Mouse (Mus musculus) spleen, adult 2 months (tissue): ENCODE measurements around the gene Tapt1. TPM values are rescaled to one million over a fixed set of nuclear protein-coding genes. Genes with fewer than 3 reads are reported as not detected.

Source experiments
- DNase-seq, 2 experiments: peaks; one replicate each; pipeline versions ENCODE4 v3.0.0 to v3.0.0-alpha.2; 2012 to 2021; ENCODE audit warnings: low spot score in 2 of 2, low read depth in 1 of 2
- H3K27ac ChIP-seq: fragments of 200-500 bp; 2 replicates; pipeline ENCODE4 v1.5.1; 2012; ENCODE audit warnings: low read length, inconsistent platforms; ENCODE audit not compliant: insufficient read depth
- H3K27me3 ChIP-seq: fragments of 200-500 bp; 2 replicates; pipeline ENCODE4 v1.6.1; 2012; ENCODE audit warnings: mild to moderate bottlenecking, moderate library complexity, low read length, inconsistent platforms; ENCODE audit not compliant: control insufficient read depth, insufficient read depth
- H3K36me3 ChIP-seq: fragments of 200-500 bp; 2 replicates; pipeline ENCODE4 v1.6.1; 2012; ENCODE audit warnings: mild to moderate bottlenecking, low read length, inconsistent platforms; ENCODE audit not compliant: control insufficient read depth, insufficient read depth
- H3K4me1 ChIP-seq: fragments of 200-500 bp; 2 replicates; pipeline ENCODE4 v1.6.1; 2011; ENCODE audit warnings: inconsistent platforms; ENCODE audit not compliant: control insufficient read depth, insufficient read depth, insufficient read length
- H3K4me3 ChIP-seq: fragments of 200-500 bp; 2 replicates; pipeline ENCODE4 v1.5.1; 2011; ENCODE audit warnings: mild to moderate bottlenecking, inconsistent platforms; ENCODE audit not compliant: insufficient read depth, insufficient read length; ENCODE audit errors: extremely low read depth
- CTCF ChIP-seq: fragments of 200-500 bp; IDR thresholded peaks from 2 replicates; pipeline ENCODE4 v1.5.1; 2011; ENCODE audit warnings: mild to moderate bottlenecking, inconsistent platforms; ENCODE audit not compliant: insufficient read depth, insufficient read length, insufficient replicate concordance; ENCODE audit errors: extremely low read depth
- POLR2A ChIP-seq: fragments of 200-500 bp; IDR thresholded peaks from 2 replicates; pipeline ENCODE4 v1.6.1; 2011; ENCODE audit warnings: low read depth, low read length, inconsistent platforms
- WGBS: fragments of 180-500 bp; shearing (Covaris S2); methylation state at CpG from one replicate; pipeline ENCODE4 v1.1.7; 2018; 5-methylcytosine and 5-hydroxymethylcytosine counted together
- polyA plus RNA-seq: library from polyadenylated mRNA; depleted of rRNA; stranded (reverse); fragments of >200 nt; gene quantifications from 2 replicates; pipeline ENCODE4 v1.2.3, GENCODE M21; 2012

The Tapt1 gene
- polyA plus RNA-seq, 1 experiment = 22.2 TPM

DNA sequence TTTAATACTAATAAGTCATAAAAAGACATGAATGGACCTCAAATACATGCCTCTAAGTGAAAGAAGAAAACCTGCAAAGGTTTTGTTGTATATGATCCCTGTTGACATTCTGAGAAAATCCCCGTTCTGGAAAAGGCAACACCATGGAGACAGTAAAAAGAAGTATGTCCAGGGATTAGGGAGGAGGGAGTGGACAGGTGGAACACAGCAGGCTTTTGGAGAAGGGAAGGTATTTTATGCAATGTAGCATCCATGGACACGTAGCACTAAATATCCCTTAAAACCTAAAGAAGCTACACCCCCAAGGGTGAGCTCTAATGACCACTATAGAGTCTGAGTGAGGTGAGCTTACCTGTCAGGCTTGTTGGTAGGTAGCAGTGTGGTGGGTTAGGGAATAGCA, 67.2 kb downstream of the Tapt1 start:
- TF ChIP-seq POLR2A (no peak), CTCF (no peak)
- Histone ChIP-seq H3K27me3 (no peaks in the 10 kb centered on the region), H3K4me3 (no peak overlapping the region), H3K27ac (no peak overlapping the region), H3K4me1 (peaks cover 2% of the 10 kb centered on the region; the same call in 1 of the 2 replicates), H3K36me3 (no peaks in the 10 kb centered on the region)
- no peak for DNase-seq
- 91% methylated on average over 2 of the region's 2 CpGs for WGBS

DNA sequence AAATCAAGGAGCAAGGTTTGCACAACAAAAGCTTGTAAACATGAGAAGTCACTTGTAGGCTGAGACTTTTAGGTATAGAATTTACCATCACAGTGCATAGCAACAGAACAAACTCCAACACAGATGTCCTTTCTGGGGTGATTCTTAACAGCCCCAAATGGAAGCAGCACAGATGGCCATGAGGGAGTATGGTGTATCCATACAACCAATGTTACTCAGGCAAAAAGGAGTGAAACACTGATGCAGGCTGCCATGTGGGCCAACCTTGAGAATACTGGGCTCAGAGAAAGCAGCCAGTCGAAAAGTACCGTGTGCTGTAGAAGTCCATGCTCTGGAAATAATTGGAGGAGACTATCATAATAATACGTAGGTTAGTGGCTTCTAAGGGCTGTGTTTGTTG, 68.0 kb downstream of the Tapt1 start:
- 95% methylated on average over 3 of the region's 3 CpGs for WGBS
- H3K36me3 ChIP-seq = no peaks in the 10 kb centered on the region

DNA sequence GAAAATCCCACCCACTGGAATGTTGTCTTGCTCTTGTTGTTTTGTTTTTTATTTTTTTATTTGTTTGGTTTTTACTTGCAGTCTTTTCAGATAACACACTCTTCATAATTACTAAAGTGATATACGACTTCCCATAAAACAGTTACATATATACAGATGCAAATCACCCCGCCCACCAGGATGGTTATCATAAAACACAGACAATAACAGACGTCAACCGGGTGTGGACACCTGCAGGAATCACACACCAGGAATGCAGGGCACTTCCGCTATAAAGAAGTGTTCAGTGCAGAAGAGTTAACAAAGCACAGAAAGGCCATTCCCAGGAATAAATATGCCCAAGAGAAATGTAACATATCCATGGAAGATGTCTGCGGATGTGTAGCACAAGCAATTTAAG, 68.7 kb downstream of the Tapt1 start:
- WGBS = 88% methylated on average over 6 of the region's 6 CpGs
- H3K4me1 ChIP-seq = no peaks in the 10 kb centered on the region; the same call in 1 of the 2 replicates
- no peak for TF ChIP-seq CTCF
- no peak for TF ChIP-seq POLR2A

More for the DNA sequence above, 68.0 kb downstream of the Tapt1 start:
- no peak for DNase-seq
- no peak overlapping the region for H3K27ac ChIP-seq
- TF ChIP-seq CTCF = no peak
- TF ChIP-seq POLR2A = no peak
- no peaks in the 10 kb centered on the region; the same call in 1 of the 2 replicates for H3K4me1 ChIP-seq
- H3K27me3 ChIP-seq = no peaks in the 10 kb centered on the region
- H3K4me3 ChIP-seq = no peak overlapping the region

DNA sequence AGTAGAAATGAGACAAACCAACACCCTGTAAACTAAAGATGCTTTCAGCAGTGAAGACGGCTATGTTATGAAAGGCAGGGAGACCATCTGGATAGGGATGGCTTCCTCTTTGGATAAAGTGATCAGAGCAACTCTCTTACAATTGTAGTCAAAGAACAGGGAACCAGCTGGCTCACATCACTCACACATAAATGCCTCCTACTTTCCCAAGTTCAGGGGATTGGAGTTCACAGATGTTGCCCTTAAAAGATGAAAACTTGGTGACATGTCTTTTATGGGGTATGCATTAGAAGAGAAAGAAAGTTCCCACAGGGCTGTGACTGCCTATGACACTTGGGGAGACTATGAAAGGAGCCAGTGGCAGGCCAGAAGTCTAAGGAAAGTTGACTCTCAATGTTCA, 73.4 kb downstream of the Tapt1 start:
- Histone ChIP-seq H3K36me3 (no peaks in the 10 kb centered on the region), H3K4me1 (no peaks in the 10 kb centered on the region), H3K27me3 (no peaks in the 10 kb centered on the region), H3K27ac (no peak overlapping the region), H3K4me3 (no peak overlapping the region)
- no peak for DNase-seq
- 86% methylated on average over 1 of the region's 1 CpGs for WGBS
- no peak for TF ChIP-seq CTCF
- no peak for TF ChIP-seq POLR2A

More for the DNA sequence above, 68.7 kb downstream of the Tapt1 start:
- no peak for DNase-seq
- Histone ChIP-seq H3K4me3 (no peak overlapping the region), H3K36me3 (no peaks in the 10 kb centered on the region), H3K27ac (no peak overlapping the region), H3K27me3 (no peaks in the 10 kb centered on the region)

DNA sequence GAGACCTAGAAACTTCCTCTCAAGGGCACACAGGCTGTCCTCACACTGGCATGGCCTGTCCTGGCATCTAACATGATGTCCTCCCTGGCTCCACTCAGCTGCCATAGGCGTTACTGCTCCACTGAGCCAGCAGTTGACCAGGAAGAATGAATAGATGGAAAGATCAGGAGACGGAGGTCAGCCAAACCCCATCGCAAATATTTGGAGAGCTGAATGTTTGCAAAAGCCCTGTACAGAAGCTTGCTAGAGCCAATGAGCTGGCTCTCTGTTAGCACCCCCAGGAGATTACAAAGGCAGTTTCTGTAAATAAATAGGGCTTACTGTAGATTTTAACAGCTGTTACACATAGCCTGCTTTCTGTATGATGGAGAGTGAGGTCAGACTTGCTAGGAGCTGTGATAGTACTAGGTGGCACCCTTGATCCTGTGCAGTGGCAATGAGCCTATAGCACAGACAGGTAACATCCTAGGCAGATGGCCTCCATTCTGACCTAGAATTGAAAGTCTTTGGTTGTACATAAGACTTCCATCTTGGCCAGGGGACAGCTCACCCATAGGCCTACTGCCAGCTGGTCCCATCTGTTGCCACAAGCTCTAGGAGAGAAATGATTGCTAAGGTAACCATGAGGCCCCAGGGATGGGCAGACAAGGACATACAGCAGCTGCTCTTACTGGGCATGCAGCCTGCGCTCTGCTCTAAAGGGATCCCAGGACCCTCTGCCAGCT, 74.9 kb downstream of the Tapt1 start:
- 85% methylated on average over 4 of the region's 4 CpGs for WGBS
- Histone ChIP-seq H3K27ac (no peak overlapping the region), H3K27me3 (no peaks in the 10 kb centered on the region), H3K36me3 (no peaks in the 10 kb centered on the region), H3K4me1 (no peaks in the 10 kb centered on the region), H3K4me3 (no peak overlapping the region)
- TF ChIP-seq POLR2A (no peak), CTCF (no peak)
- DNase-seq = no peak

DNA sequence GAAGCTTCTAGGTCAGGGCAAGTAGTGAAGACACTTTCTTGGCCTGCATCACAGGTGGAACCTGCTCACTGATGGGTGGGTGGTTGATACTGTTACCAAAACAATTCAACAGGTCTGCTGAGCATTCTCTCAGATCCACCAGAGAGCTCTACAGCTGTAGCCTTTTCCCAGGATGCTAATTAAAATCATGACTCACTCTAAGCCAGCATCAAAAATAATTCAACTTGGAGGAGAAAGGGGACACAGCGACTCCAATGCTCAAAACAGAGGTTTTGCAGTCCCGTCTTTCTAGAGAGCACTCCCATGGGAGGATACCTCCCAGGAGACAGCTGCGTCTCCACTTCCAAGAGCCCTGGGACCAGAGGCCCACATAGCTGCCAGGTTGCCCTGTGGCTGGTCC, 78.7 kb downstream of the Tapt1 start:
- H3K36me3 ChIP-seq = no peaks in the 10 kb centered on the region
- H3K4me3 ChIP-seq = no peak overlapping the region
- no peak for DNase-seq
- no peak overlapping the region for H3K27ac ChIP-seq
- 77% methylated on average over 3 of the region's 3 CpGs for WGBS
- H3K4me1 ChIP-seq = no peaks in the 10 kb centered on the region
- no peak for TF ChIP-seq POLR2A
- TF ChIP-seq CTCF = no peak
- H3K27me3 ChIP-seq = no peaks in the 10 kb centered on the region

DNA sequence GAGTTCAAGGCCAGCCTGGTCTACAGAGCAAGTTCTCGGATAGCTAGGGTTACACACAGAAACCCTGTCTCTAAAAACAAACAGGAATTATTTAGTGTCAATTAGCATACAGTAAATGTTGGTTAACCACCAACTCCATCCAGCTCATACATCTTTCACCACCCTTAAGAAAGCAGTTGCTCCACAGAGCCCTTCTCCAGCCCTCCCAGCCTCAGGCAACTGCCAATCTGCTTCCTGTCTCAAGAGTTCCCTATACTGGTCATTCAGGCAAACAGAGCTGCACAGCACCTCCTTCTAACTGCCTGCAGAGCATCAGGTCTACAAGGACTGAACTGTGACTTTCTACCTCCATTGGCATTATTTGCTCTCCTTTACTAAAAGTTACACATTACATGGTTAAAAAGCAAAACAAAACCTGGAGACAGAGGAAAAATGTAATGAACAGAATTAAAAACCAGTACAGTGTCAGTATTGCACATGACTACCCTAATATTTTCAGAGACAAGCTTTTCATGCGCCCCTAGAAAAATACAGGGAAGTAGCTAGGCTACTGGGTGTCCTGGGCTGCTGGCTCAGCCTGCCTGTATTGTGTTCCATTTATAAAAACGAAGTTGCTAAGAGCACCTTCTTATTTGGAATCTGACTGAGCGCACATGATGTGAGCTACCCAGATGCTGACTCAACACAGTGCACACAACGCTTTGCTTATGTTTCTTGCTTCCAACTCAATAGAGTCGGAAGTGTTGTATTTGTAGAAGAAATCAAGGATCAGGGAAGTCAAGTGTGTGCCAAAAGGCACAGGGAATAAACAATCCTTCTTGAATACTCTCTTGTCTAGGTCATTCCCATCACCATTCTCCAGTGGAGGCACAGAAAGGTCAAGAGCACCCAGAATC, 79.7 kb downstream of the Tapt1 start:
- TF ChIP-seq CTCF (no peak), POLR2A (no peak)
- DNase-seq = no peak
- Histone ChIP-seq H3K4me3 (no peak overlapping the region), H3K36me3 (no peaks in the 10 kb centered on the region), H3K27ac (no peak overlapping the region), H3K27me3 (no peaks in the 10 kb centered on the region), H3K4me1 (no peaks in the 10 kb centered on the region)
- 66% methylated on average over 6 of the region's 6 CpGs for WGBS
